Mouse (Mus musculus) heart, postnatal 0 days (tissue): ENCODE results near the gene Gm13276. TPM values are rescaled to one million over a fixed set of nuclear protein-coding genes. Genes with fewer than 3 reads are reported as not detected.
"Not testable (repeated sequence)": the region's sequence is repeated elsewhere in the genome, so short reads cannot be mapped to it uniquely, and the experiment has no call there.

ENCODE experiments used
- ATAC-seq: fragments of 200-750 bp; cut with Nextera tagmentation; 2 replicates; pipeline ENCODE4 v1.8.0; 2017; ENCODE audit warnings: low read depth, moderate number of reproducible peaks, moderate library complexity; ENCODE audit not compliant: insufficient read depth
- DNase-seq: peaks from one replicate; pipeline ENCODE4 v3.0.0-alpha.2; 2016; ENCODE audit warnings: low spot score
- H3K27ac ChIP-seq: fragments of 300-500 bp; sonication (generic); 2 replicates; pipeline ENCODE4 v1.5.1; 2014; ENCODE audit warnings: low read depth, mild to moderate bottlenecking
- H3K27me3 ChIP-seq: fragments of 300-500 bp; sonication (generic); 2 replicates; pipeline ENCODE4 v1.6.1; 2014; ENCODE audit warnings: low read length, mixed read lengths; ENCODE audit not compliant: control insufficient read depth, insufficient read depth
- H3K36me3 ChIP-seq: fragments of 300-500 bp; sonication (generic); replicated peaks from 2 replicates; pipeline ENCODE4 v1.6.1; 2014; ENCODE audit warnings: low read length, mixed read lengths; ENCODE audit not compliant: control insufficient read depth, insufficient read depth
- H3K4me1 ChIP-seq: fragments of 300-500 bp; sonication (generic); 2 replicates; pipeline ENCODE4 v1.6.1; 2014; ENCODE audit warnings: antibody characterized with exemption; ENCODE audit not compliant: control insufficient read depth, insufficient read depth
- H3K4me2 ChIP-seq: fragments of 300-500 bp; sonication (generic); 2 replicates; pipeline ENCODE4 v1.6.1; 2014; ENCODE audit warnings: low read depth, mild to moderate bottlenecking, low read length, moderate library complexity
- H3K4me3 ChIP-seq: fragments of 300-500 bp; sonication (generic); 2 replicates; pipeline ENCODE4 v1.5.1; 2014; ENCODE audit warnings: low read depth, low read length
- H3K9ac ChIP-seq: fragments of 300-500 bp; sonication (generic); replicated peaks from 2 replicates; pipeline ENCODE4 v1.6.1; 2014; ENCODE audit warnings: low read depth, low read length, mixed read lengths
- H3K9me3 ChIP-seq: fragments of 300-500 bp; sonication (generic); replicated peaks from 2 replicates; pipeline ENCODE4 v1.6.1; 2016; ENCODE audit warnings: low read length; ENCODE audit not compliant: control insufficient read depth
- CTCF ChIP-seq: IDR thresholded peaks from 2 replicates; pipeline ENCODE4 v1.5.1; 2016; ENCODE audit warnings: antibody characterized with exemption, control low read depth, low read depth
- EP300 ChIP-seq: IDR thresholded peaks from 2 replicates; pipeline ENCODE4 v1.6.1; 2016; ENCODE audit warnings: antibody characterized with exemption, low read depth
- WGBS: fragments of 180-500 bp; shearing (Covaris S2); extraction: QIAGEN DNeasy Blood & Tissue Kit; methylation state at CpG from one replicate; pipeline ENCODE4 v1.1.7; 2014; 5-methylcytosine and 5-hydroxymethylcytosine counted together
- polyA plus RNA-seq: library from polyadenylated mRNA; unstranded; fragments of >200 nt; fragmentation: Nextera tagmentation; extraction: Ambion mirVana; gene quantifications from 2 replicates; pipeline ENCODE4 v1.2.1, GENCODE M21; 2015
- total RNA-seq: library from RNA; depleted of rRNA; stranded (reverse); fragments of >200 nt; gene quantifications from 2 replicates; pipeline ENCODE4 v1.2.3, GENCODE M21; 2014; ENCODE audit warnings: low replicate concordance; rRNA removed

Gene Gm13276
- not detected in 2 replicates for total RNA-seq
- polyA plus RNA-seq: not detected in 2 replicates

DNA sequence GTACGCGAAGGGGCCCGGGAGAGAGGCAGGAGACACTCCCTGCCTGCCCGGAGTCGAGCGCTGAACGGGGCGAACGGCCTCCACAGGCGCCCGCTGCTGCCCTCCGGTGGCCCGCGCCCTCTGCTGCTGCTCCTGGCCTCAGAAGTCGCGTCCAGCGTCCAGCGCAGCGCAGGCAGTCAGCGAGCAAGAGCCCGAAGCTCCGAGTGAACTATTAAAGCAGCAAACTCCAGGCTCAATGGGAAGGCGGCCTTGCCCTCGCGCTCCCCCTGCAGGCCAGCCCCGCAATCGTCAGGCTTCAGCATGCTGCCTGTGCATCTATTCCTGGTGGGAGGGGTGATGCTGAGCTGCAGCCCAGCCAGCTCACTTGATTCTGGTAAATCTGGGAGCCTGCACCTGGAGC lies at the start of gene Gm13276:
Gene Gm13276, plus strand, starts transcription at position 301 of the 400 bp plus-strand sequence.
- not testable (repeated sequence) for H3K4me3 ChIP-seq, H3K4me1 ChIP-seq, H3K36me3 ChIP-seq, DNase-seq, H3K4me2 ChIP-seq, H3K27me3 ChIP-seq, H3K27ac ChIP-seq, H3K9ac ChIP-seq, ATAC-seq, H3K9me3 ChIP-seq
- WGBS: no CpG with 5 or more reads among the region's 27 CpGs

DNA sequence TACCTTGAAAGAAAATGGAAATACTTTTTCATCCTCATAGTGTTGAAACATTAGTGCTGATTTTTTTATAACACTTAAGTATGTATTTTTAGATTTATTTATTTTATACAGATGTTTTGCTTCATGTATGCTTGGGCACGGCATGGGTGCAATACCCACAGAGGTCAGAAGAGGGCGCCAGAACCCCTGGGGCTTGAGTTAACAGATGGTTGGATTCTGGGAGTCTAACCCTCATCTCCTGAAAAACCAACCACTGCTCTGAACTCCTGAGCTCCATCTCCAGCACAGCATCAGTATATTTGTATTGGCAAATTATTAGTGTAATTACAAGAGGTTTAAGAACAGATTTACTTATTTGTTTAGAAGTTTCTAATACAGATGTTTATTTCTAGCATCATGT lies 47.0 kb upstream of the Gm13276 start:
- Histone ChIP-seq H3K9ac (no peak overlapping the region), H3K27me3 (no peaks in the 10 kb centered on the region), H3K9me3 (no peaks in the 10 kb centered on the region), H3K4me1 (no peaks in the 10 kb centered on the region), H3K36me3 (no peaks in the 10 kb centered on the region), H3K4me2 (no peak overlapping the region), H3K27ac (no peak overlapping the region), H3K4me3 (no peak overlapping the region)
- ATAC-seq (no peak), DNase-seq (peak; percentile 61)
- TF ChIP-seq EP300 (no peak), CTCF (peak; percentile 92)
- WGBS: 6% methylated on average over 2 of the region's 2 CpGs

DNA sequence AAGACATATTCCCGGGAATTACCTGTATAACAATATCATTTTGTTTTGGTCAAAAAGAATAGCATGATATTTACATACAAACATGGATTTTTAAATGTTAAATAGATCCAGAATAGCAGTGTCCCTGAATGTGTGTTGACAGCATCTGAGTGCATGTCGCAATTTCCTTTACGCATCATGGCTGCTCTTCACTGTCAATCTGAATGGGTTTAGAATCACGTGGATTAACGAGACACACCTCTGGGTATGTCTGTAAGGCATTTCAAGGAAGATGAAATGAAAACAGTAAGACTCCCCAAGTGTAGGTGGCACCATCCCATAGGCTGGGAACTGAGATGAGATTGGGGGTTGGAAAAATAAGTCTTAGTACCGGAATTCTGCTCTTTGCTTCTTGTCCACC lies 46.5 kb upstream of the Gm13276 start:
- no peaks in the 10 kb centered on the region for H3K27me3 ChIP-seq
- H3K9me3 ChIP-seq: no peaks in the 10 kb centered on the region
- no peak overlapping the region for H3K27ac ChIP-seq
- whole genome bisulfite sequencing: 88% methylated on average over 6 of the region's 6 CpGs
- no peak for TF ChIP-seq CTCF
- TF ChIP-seq EP300: no peak
- H3K36me3 ChIP-seq: no peaks in the 10 kb centered on the region
- H3K4me2 ChIP-seq: no peak overlapping the region
- H3K4me1 ChIP-seq: no peaks in the 10 kb centered on the region
- ATAC-seq (no peak), DNase-seq (no peak)
- H3K4me3 ChIP-seq: no peak overlapping the region
- H3K9ac ChIP-seq: no peak overlapping the region

DNA sequence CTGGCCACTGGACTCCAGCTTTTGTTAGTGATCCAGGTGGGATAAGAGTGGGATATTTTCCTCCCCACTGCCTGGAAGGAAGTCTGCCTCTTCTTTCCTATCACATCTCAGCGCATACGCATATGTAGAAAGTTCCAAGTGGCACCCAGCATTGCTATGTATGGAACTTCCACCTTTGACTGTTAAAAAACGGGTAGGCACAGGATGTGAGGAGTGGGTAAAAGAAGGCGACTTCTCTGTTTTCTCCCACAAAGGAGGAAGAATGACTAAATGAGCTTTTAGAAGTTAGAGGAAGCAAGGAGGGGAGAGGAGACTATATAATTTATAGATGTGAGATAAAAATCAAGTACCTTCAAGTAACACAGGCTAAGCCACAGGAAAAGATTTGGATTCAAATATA lies 44.1 kb upstream of the Gm13276 start:
- H3K27ac ChIP-seq: no peak overlapping the region
- no peak overlapping the region for H3K4me3 ChIP-seq
- H3K4me1 ChIP-seq: no peaks in the 10 kb centered on the region
- no peak for TF ChIP-seq CTCF
- no peak for TF ChIP-seq EP300
- no peak overlapping the region for H3K9ac ChIP-seq
- DNase-seq: no peak
- no peak overlapping the region for H3K4me2 ChIP-seq
- no peaks in the 10 kb centered on the region for H3K36me3 ChIP-seq
- no peaks in the 10 kb centered on the region for H3K9me3 ChIP-seq
- ATAC-seq: no peak
- H3K27me3 ChIP-seq: no peaks in the 10 kb centered on the region
- WGBS: 80% methylated on average over 4 of the region's 4 CpGs

DNA sequence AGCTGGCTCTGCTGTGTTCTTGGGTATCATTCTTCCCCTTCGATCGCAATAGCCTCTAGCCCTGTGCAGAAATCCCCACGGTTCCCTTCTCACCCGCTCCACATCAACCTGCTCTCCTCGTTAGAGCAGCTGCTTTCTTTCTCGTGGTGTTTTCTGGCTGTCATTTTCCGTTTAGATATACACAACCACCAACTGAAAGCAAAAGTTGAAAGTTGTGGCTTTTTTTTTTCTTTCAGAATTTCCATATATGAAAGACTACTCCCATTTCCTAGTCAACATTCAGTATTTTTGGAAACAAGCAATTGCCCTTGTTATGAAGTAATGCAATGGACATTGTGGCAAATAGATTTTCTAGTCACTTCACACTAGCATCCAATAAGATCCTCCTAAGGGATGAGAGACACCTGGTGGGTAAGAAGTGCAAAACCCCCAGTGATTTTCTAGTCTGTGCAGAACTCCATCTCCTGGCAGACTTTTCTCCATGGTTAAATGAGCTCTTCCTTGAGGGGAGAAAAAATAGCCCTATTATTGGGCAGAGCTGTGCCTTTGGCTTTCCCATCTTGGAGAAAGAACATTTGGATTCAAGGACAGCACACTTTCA lies 42.6 kb upstream of the Gm13276 start:
- Histone ChIP-seq H3K4me3 (no peak overlapping the region), H3K27me3 (no peaks in the 10 kb centered on the region), H3K4me1 (no peaks in the 10 kb centered on the region), H3K9me3 (no peaks in the 10 kb centered on the region), H3K4me2 (no peak overlapping the region), H3K9ac (no peak overlapping the region), H3K36me3 (no peaks in the 10 kb centered on the region), H3K27ac (no peak overlapping the region)
- TF ChIP-seq EP300: no peak
- peak; percentile 26; the same call in 1 of the 2 replicates for TF ChIP-seq CTCF
- 60% methylated on average over 7 of the region's 7 CpGs for WGBS
- DNase-seq: no peak
- ATAC-seq: no peak

DNA sequence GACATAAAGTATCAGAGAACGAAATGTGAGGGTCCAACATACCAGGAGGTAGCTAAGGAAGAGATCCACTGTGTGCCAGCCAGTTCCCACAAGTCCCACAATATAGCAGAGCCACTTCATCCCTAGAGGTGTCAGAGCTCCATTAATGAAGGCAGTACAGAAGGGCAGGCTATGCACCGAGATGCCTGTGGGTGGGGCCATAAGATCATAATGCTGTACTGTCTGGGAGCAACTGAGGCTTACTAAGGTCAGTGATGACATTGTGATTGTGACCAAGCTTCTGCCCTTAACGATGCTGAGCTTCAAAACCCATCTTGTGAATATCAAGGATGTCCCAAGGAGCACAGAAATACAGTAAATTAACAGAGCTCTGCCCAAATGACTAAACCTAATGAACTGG lies 41.3 kb upstream of the Gm13276 start:
- Histone ChIP-seq H3K4me1 (no peaks in the 10 kb centered on the region), H3K36me3 (no peaks in the 10 kb centered on the region), H3K4me2 (no peak overlapping the region), H3K27me3 (no peaks in the 10 kb centered on the region), H3K27ac (no peak overlapping the region), H3K9me3 (no peaks in the 10 kb centered on the region), H3K4me3 (no peak overlapping the region), H3K9ac (no peak overlapping the region)
- no peak for TF ChIP-seq EP300
- TF ChIP-seq CTCF: peak; percentile 29
- DNase-seq (no peak), ATAC-seq (no peak)
- WGBS: 54% methylated on average over 3 of the region's 3 CpGs
